Mouse (Mus musculus) hindbrain, embryonic 10.5 days (tissue): ENCODE measurements at regions not wholly inside any gene's neighbourhood (a gene's known extent, or its start where the extent isn't known, plus 50 kb on each side); places are given as distances from the start of the nearest gene placed in this dataset.

ENCODE experiments used
- DNase-seq: peaks from one replicate; pipeline ENCODE4 v3.0.0-alpha.2; 2017; ENCODE audit warnings: low spot score
- H3K27ac ChIP-seq: fragments of 300-500 bp; sonication (generic); 2 replicates; pipeline ENCODE4 v1.5.1; 2016; ENCODE audit warnings: mild to moderate bottlenecking, moderate library complexity
- H3K27me3 ChIP-seq: fragments of 300-500 bp; sonication (generic); 2 replicates; pipeline ENCODE4 v1.6.1; 2016; ENCODE audit warnings: mild to moderate bottlenecking; ENCODE audit not compliant: poor library complexity, insufficient read depth, severe bottlenecking
- H3K36me3 ChIP-seq: fragments of 300-500 bp; sonication (generic); 2 replicates; pipeline ENCODE4 v1.6.1; 2016; ENCODE audit warnings: mild to moderate bottlenecking, moderate library complexity
- H3K4me1 ChIP-seq: fragments of 300-500 bp; sonication (generic); replicated peaks from 2 replicates; pipeline ENCODE4 v1.6.1; 2016; ENCODE audit warnings: mild to moderate bottlenecking
- H3K4me3 ChIP-seq: fragments of 300-500 bp; sonication (generic); 2 replicates; pipeline ENCODE4 v1.5.1; 2016; ENCODE audit warnings: mild to moderate bottlenecking, moderate library complexity
- H3K9me3 ChIP-seq: fragments of 300-500 bp; sonication (generic); 2 replicates; pipeline ENCODE4 v1.6.1; 2016; ENCODE audit warnings: mild to moderate bottlenecking, moderate library complexity
- WGBS: fragments of 180-500 bp; shearing (Covaris S2); methylation state at CpG from one replicate; pipeline ENCODE4 v1.1.7; 2016; 5-methylcytosine and 5-hydroxymethylcytosine counted together

DNA sequence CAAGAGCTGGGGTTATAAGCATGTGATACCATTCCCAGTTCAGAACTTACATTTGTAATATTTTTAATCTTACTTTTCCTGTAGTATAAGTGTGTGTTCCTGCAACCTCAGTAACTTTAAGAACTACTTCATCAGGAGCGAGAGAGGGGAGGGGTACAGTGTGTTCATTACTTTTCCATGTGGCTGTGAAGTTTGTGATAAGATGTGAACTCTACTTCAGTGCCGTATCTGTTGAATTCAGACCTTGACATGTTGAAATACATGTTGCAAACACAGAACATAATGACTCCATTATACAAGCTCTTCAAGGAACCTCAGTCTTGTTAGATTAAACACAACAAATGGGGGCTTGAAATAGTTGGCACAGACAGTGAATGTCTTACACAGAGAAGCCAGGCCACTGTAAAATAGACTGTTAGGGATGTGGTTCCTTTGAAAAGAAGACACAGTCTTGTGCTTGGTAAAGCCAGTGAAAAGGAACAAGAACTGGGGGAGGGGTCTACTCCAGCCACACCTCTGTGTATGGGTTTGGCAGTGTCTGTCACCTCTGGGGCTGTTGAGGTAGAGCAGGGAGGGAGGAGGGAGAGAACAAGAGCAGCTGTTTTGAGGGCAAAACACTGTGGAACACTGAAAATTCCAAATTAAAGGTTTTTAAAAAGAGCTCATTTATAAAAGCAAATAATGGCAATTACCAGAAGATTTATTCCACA lies 73.5 kb upstream of the Tmtc1 start:
- Histone ChIP-seq H3K4me3 (no peak overlapping the region), H3K27me3 (no peaks in the 10 kb centered on the region), H3K9me3 (no peaks in the 10 kb centered on the region), H3K36me3 (no peaks in the 10 kb centered on the region), H3K27ac (no peak overlapping the region), H3K4me1 (no peaks in the 10 kb centered on the region)
- no peak for DNase-seq
- WGBS, result 93% methylated on average over 2 of the region's 2 CpGs

DNA sequence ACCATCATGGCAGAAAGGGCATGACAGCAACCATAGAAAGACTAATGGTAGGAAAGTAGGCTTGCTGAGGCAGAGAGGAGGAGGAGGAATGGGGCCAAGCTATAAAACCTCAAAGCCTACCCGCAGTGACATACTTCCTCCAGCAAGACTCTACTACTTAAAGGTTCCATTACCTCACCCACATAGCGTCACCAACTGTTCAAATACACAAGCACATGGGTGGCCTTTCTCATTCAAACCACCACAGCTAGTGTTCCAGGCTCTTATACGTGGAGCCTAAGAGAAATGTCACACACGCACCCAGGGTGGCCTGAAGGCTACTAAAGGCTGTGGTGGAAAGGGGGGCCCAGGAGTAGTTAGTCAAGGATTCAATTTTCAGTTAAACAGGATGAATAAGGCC lies 72.5 kb upstream of the Tmtc1 start:
- H3K27me3 ChIP-seq, result no peaks in the 10 kb centered on the region
- no peaks in the 10 kb centered on the region for H3K9me3 ChIP-seq
- no peak overlapping the region for H3K27ac ChIP-seq
- H3K36me3 ChIP-seq, result no peaks in the 10 kb centered on the region
- no peak for DNase-seq
- 70% methylated on average over 4 of the region's 4 CpGs for WGBS
- H3K4me1 ChIP-seq, result no peaks in the 10 kb centered on the region
- no peak overlapping the region for H3K4me3 ChIP-seq

DNA sequence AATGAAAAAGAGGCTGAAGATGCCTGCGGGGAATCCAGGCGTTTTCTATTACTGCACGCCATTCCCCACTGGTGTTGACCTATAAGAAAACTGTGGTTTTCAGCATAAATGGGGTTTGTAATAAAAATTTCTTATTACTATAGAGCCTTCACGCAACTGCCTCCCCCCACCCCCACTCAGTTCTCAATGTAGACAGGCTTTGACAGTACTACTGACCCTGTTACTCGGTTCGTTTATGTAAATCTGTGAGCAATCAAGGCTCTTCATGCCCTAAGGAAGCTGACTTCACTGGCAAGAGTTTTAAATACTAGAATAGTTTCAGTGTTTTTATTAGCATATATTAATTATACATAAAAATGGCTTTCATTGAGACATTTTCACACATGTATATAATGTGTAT lies 70.9 kb upstream of the Tmtc1 start:
- no peaks in the 10 kb centered on the region for H3K9me3 ChIP-seq
- H3K4me1 ChIP-seq, result no peaks in the 10 kb centered on the region
- DNase-seq, result no peak
- no peaks in the 10 kb centered on the region for H3K27me3 ChIP-seq
- no peaks in the 10 kb centered on the region for H3K36me3 ChIP-seq
- 88% methylated on average over 6 of the region's 6 CpGs for WGBS
- H3K4me3 ChIP-seq, result no peak overlapping the region
- H3K27ac ChIP-seq, result no peak overlapping the region

DNA sequence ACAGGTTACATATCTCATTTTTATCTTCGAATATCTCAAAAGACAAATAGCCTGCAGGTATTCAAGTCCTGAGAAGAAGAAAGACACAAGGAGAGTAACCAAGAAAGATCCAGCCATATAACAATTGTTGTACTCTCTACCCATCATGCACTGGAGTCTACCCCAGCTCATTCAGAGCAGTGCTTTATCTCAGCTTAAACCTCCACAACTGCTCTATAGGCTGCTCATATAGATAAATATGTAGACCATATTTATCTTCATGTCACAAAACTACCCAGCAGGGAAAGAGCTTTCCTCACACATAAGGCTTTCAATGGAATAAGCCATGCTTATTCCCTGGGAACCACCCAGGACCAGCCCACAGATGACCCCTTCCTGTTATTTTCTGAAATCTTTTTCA lies 70.5 kb upstream of the Tmtc1 start:
- no peaks in the 10 kb centered on the region for H3K4me1 ChIP-seq
- H3K27me3 ChIP-seq, result no peaks in the 10 kb centered on the region
- WGBS, result 80% methylated on average over 1 of the region's 1 CpGs
- DNase-seq, result no peak
- no peaks in the 10 kb centered on the region for H3K36me3 ChIP-seq
- H3K4me3 ChIP-seq, result no peak overlapping the region
- H3K27ac ChIP-seq, result no peak overlapping the region
- H3K9me3 ChIP-seq, result no peaks in the 10 kb centered on the region

DNA sequence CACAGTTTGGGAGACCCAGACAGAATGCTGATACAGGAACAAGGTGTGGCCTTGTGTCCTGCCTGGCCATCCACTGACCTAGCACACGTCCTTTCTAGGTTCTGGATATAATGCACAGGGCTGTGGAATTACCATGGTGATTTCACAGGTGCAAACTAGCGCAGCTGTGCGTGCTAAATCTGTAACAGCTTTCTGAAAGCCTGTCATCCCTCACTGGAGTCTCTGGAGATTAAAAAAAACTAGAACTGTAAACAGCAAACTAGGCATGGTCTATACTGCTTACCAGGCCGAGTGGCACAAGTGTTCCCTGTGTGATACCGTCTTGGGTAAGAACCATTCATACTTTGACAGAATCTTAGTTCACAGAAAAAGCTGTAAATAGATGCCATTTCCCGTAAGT lies 69.9 kb upstream of the Tmtc1 start:
- H3K4me3 ChIP-seq, result no peak overlapping the region
- no peaks in the 10 kb centered on the region for H3K27me3 ChIP-seq
- DNase-seq, result no peak
- H3K4me1 ChIP-seq, result no peaks in the 10 kb centered on the region
- WGBS, result 85% methylated on average over 6 of the region's 6 CpGs
- no peak overlapping the region for H3K27ac ChIP-seq
- H3K36me3 ChIP-seq, result no peaks in the 10 kb centered on the region
- H3K9me3 ChIP-seq, result no peaks in the 10 kb centered on the region

DNA sequence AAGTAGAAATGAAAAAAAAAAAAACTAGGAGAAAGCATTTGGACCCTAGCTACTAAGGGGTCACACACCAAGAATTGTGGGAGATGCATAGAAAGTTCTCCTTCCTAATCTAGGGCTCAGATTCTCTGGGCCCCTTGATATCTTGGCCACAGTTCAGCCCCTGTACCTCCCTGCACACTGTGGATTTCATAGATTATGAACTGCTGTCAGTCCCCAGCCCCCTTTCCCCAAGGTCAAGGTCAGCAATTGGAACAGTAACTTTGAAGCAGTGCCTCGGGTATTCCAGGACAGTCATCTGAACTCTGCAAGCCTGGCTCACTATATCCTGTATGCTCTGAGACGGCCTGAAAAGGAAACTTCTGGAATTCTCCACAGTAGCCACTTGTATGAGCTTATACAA lies 68.9 kb upstream of the Tmtc1 start:
- no peak for DNase-seq
- no peaks in the 10 kb centered on the region for H3K36me3 ChIP-seq
- no peaks in the 10 kb centered on the region for H3K9me3 ChIP-seq
- WGBS, result 74% methylated on average over 2 of the region's 2 CpGs
- no peaks in the 10 kb centered on the region for H3K4me1 ChIP-seq
- no peaks in the 10 kb centered on the region for H3K27me3 ChIP-seq
- H3K4me3 ChIP-seq, result no peak overlapping the region
- no peak overlapping the region for H3K27ac ChIP-seq

DNA sequence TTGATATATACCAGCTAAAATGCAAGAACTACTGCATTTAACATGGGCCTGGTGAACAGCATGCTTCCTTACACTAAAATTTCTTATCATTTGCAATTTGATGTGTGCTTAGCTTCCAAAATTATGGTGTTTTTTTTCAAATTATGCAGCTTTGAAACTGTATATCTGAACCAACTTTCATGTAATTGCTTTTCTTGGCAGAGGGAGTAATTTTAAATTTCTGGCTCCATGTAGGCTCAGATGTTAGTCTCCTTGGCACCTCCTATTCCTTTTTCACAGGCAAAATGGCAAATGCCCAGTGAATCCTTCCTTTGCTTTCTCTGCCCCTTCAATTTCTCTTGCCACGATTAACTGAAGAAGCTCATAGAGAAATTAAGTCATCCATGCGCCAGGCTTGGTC lies 61.1 kb upstream of the Tmtc1 start:
- no peak for DNase-seq
- WGBS, result 90% methylated on average over 2 of the region's 2 CpGs
- no peaks in the 10 kb centered on the region for H3K36me3 ChIP-seq
- H3K9me3 ChIP-seq, result no peaks in the 10 kb centered on the region
- H3K4me1 ChIP-seq, result no peaks in the 10 kb centered on the region
- H3K27ac ChIP-seq, result no peak overlapping the region
- H3K4me3 ChIP-seq, result no peak overlapping the region
- H3K27me3 ChIP-seq, result no peaks in the 10 kb centered on the region

DNA sequence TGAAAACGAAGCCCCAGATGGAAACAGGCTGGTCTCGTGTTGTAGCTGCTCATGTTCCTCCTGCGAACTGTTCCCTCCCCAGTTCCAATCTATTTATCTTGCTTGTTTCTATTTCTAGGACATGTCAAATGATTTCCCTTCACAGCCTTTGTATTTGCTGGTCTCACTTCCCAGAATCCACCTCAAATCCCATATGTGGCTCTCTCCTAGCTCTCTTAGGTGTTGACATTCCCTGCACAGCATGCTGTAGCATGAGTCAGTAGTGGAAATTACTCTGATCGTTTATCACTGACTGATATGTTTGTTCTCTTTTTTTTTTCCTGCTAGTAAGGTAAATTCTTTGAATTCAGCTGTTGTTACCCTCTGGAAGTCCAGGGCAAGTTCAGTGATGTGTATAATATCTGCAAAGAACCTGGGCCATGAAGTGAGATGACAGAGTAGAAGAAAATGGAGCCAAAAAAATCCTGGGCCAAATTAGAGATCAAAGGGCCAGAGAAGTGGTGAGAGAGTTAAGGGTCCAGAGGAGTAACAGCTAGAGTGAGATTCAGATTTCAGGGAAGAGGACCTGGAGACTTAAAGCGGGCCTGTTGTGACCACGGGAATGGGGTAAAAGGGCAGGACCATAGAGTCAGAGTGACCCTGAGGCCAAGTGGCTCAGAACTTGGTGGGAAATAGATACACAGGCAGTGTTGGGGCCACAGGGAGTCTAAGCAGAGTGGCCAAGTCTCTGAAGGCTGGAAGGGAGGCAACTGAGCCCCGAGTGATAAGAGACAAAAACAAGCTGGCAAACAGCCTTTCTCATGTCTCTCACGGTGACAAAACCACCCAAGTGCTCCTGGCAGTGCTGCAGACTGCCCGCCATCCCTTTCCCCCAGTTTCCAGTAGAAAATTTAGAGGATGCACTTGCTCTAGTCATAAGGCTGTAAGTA lies 56.3 kb upstream of the Tmtc1 start:
- WGBS, result 64% methylated on average over 9 of the region's 9 CpGs
- Histone ChIP-seq H3K27ac (no peak overlapping the region), H3K4me1 (no peaks in the 10 kb centered on the region), H3K9me3 (no peaks in the 10 kb centered on the region), H3K36me3 (no peaks in the 10 kb centered on the region), H3K4me3 (no peak overlapping the region), H3K27me3 (no peaks in the 10 kb centered on the region)
- DNase-seq, result peak; percentile 17
